Mouse (Mus musculus) spleen, adult 2 months (tissue): Measurements from ENCODE around the gene 1700025F22Rik.
"Not testable (repeated sequence)": the region's sequence is repeated elsewhere in the genome, so short reads cannot be mapped to it uniquely, and the experiment has no call there.

Source experiments
- CTCF ChIP-seq: fragments of 200-500 bp; IDR thresholded peaks from 2 replicates; pipeline ENCODE4 v1.5.1; 2011; ENCODE audit warnings: mild to moderate bottlenecking, inconsistent platforms; ENCODE audit not compliant: insufficient read depth, insufficient read length, insufficient replicate concordance; ENCODE audit errors: extremely low read depth
- POLR2A ChIP-seq: fragments of 200-500 bp; IDR thresholded peaks from 2 replicates; pipeline ENCODE4 v1.6.1; 2011; ENCODE audit warnings: low read depth, low read length, inconsistent platforms

DNA sequence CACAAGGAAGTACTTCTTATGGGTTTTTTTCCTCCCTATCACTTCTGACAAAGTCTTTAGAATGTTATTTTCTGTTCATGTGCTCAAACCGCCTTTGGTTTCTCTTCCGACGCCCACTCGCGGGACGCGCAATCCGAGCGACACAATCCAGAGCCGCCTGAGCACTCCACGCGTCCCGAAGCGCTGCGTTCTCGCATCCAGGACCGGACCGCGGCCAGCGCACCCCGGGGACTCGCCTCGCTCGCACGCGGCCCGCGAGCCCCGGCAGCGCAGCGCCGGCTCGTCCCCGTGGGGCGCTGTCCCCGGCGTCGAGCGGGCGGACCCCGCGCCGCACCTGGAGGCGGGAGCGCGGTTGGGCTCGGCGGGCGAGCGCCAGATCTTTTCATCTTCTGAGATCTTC lies 73.0 kb downstream of the 1700025F22Rik start:
- not testable (repeated sequence) for TF ChIP-seq CTCF, POLR2A
